Mouse (Mus musculus) limb, embryonic 14.5 days (tissue): ENCODE data around the gene Fam171a1. TPM values are rescaled to one million over a fixed set of nuclear protein-coding genes. Genes with fewer than 3 reads are reported as not detected.

ENCODE experiments used
- ATAC-seq: fragments of 200-750 bp; cut with Nextera tagmentation; 2 replicates; pipeline ENCODE4 v1.8.0; 2017; ENCODE audit warnings: low read depth, moderate number of reproducible peaks, moderate TSS enrichment; ENCODE audit not compliant: low FRiP score
- DNase-seq: peaks from one replicate; pipeline ENCODE4 v3.0.0-alpha.2; 2015; ENCODE audit warnings: low spot score
- H3K27ac ChIP-seq: fragments of 300-500 bp; sonication (generic); replicated peaks from 2 replicates; pipeline ENCODE4 v1.5.1; 2014; ENCODE audit warnings: low read depth, mild to moderate bottlenecking, low read length, moderate library complexity, mixed read lengths
- H3K27me3 ChIP-seq: fragments of 300-500 bp; sonication (generic); 2 replicates; pipeline ENCODE4 v1.6.1; 2014; ENCODE audit warnings: low read length, mixed read lengths; ENCODE audit not compliant: control insufficient read depth, insufficient read depth
- H3K36me3 ChIP-seq: fragments of 300-500 bp; sonication (generic); 2 replicates; pipeline ENCODE4 v1.6.1; 2014; ENCODE audit warnings: mild to moderate bottlenecking, low read length, moderate library complexity, mixed read lengths; ENCODE audit not compliant: control insufficient read depth, insufficient read depth
- H3K4me1 ChIP-seq: fragments of 300-500 bp; sonication (generic); 2 replicates; pipeline ENCODE4 v1.6.1; 2014; ENCODE audit warnings: antibody characterized with exemption, low read length, mixed read lengths; ENCODE audit not compliant: control insufficient read depth, insufficient read depth
- H3K4me2 ChIP-seq: fragments of 300-500 bp; sonication (generic); replicated peaks from 2 replicates; pipeline ENCODE4 v1.6.1; 2014; ENCODE audit warnings: low read depth, mild to moderate bottlenecking, low read length, moderate library complexity; ENCODE audit not compliant: severe bottlenecking
- H3K4me3 ChIP-seq: fragments of 300-500 bp; sonication (generic); replicated peaks from 2 replicates; pipeline ENCODE4 v1.5.1; 2014; ENCODE audit warnings: low read length
- H3K9ac ChIP-seq: fragments of 300-500 bp; sonication (generic); 2 replicates; pipeline ENCODE4 v1.6.1; 2014; ENCODE audit warnings: mild to moderate bottlenecking, low read depth, low read length, moderate library complexity; ENCODE audit not compliant: severe bottlenecking
- H3K9me3 ChIP-seq: fragments of 300-500 bp; sonication (generic); 2 replicates; pipeline ENCODE4 v1.6.1; 2016; ENCODE audit warnings: low read length; ENCODE audit not compliant: control insufficient read depth
- POLR2A ChIP-seq: fragments of 200-500 bp; IDR thresholded peaks from 2 replicates; pipeline ENCODE4 v1.8.0; 2012; ENCODE audit warnings: inconsistent platforms, mild to moderate bottlenecking, moderate library complexity, borderline replicate concordance; ENCODE audit not compliant: insufficient read depth, insufficient read length; ENCODE audit errors: extremely low read depth
- WGBS: fragments of 180-500 bp; shearing (Covaris S2); extraction: QIAGEN DNeasy Blood & Tissue Kit; methylation state at CpG from one replicate; pipeline ENCODE4 v1.1.7; 2014; 5-methylcytosine and 5-hydroxymethylcytosine counted together
- polyA plus RNA-seq, 2 experiments: library from polyadenylated mRNA; depleted of rRNA in 1 of 2; stranded (reverse) in 1 of 2; unstranded in 1 of 2; fragments of >200 nt; fragmentation: Nextera tagmentation in 1 of 2; extraction: Ambion mirVana in 1 of 2; gene quantifications; 2 replicates each; pipeline versions ENCODE4 v1.2.1 to v1.2.3; 2012 to 2014

Gene Fam171a1
- polyA plus RNA-seq, 2 experiments = 31.7 to 32.7 TPM

- H3K4me3 ChIP-seq = peak overlapping the region; percentile 88
- TF ChIP-seq POLR2A = no peak
- peak overlapping the region; percentile 95; the same call in 1 of the 2 replicates for H3K9ac ChIP-seq
- no peaks in the 10 kb centered on the region for H3K9me3 ChIP-seq
- no peak overlapping the region for H3K27ac ChIP-seq
- 36% methylated on average over 2 of the region's 2 CpGs for WGBS
- ATAC-seq (no peak), DNase-seq (no peak)
- H3K36me3 ChIP-seq = no peaks in the 10 kb centered on the region
- H3K4me1 ChIP-seq = peaks cover 17% of the 10 kb centered on the region
- H3K4me2 ChIP-seq = no peak overlapping the region; the same call in 1 of the 2 replicates
- H3K27me3 ChIP-seq = no peaks in the 10 kb centered on the region
These were observed 3.8 kb downstream of the Fam171a1 start for GRCm38 (mm10) chr2:3117855-3118202.

- under 1% methylated on average over 74 of the region's 93 CpGs for WGBS
- peak overlapping the region; percentile 95 for H3K9ac ChIP-seq
- peak; percentile 86 for DNase-seq
- peak overlapping the region; percentile 88 for H3K27ac ChIP-seq
- no peaks in the 10 kb centered on the region for H3K27me3 ChIP-seq
- ATAC-seq = peak; percentile 92
- H3K36me3 ChIP-seq = no peaks in the 10 kb centered on the region
- H3K4me2 ChIP-seq = peak overlapping the region; percentile 71
- TF ChIP-seq POLR2A = peak; percentile 82; the same call in 1 of the 2 replicates
- H3K9me3 ChIP-seq = no peaks in the 10 kb centered on the region
- peaks cover 17% of the 10 kb centered on the region for H3K4me1 ChIP-seq
- peak overlapping the region; percentile 88 for H3K4me3 ChIP-seq
These were observed 4.3 kb downstream of the Fam171a1 start for GRCm38 (mm10) chr2:3118203-3118941.

GRCm38 (mm10) chr2:3118969-3119368, 4.9 kb downstream of the Fam171a1 start:
- H3K27me3 ChIP-seq = no peaks in the 10 kb centered on the region
- ATAC-seq (no peak), DNase-seq (no peak)
- H3K9ac ChIP-seq = peak overlapping the region; percentile 95
- H3K36me3 ChIP-seq = no peaks in the 10 kb centered on the region
- H3K4me2 ChIP-seq = peak overlapping the region; percentile 71
- peaks cover 11% of the 10 kb centered on the region for H3K4me1 ChIP-seq
- WGBS = 3% methylated on average over 9 of the region's 16 CpGs
- peak overlapping the region; percentile 88 for H3K4me3 ChIP-seq
- no peaks in the 10 kb centered on the region for H3K9me3 ChIP-seq
- peak overlapping the region; percentile 88; the same call in 1 of the 2 replicates for H3K27ac ChIP-seq
- TF ChIP-seq POLR2A = no peak

- no peak for TF ChIP-seq POLR2A
- peaks cover 11% of the 10 kb centered on the region; the same call in 1 of the 2 replicates for H3K4me1 ChIP-seq
- 26% methylated on average over 4 of the region's 4 CpGs for WGBS
These were observed 5.4 kb downstream of the Fam171a1 start for GRCm38 (mm10) chr2:3119371-3119935.

GRCm38 (mm10) chr2:3122571-3122970, 8.5 kb downstream of the Fam171a1 start:
- Histone ChIP-seq H3K27ac (no peak overlapping the region), H3K9ac (no peak overlapping the region), H3K9me3 (no peaks in the 10 kb centered on the region), H3K4me1 (peaks cover 13% of the 10 kb centered on the region; the same call in 1 of the 2 replicates), H3K27me3 (no peaks in the 10 kb centered on the region), H3K4me2 (no peak overlapping the region), H3K4me3 (no peak overlapping the region), H3K36me3 (no peaks in the 10 kb centered on the region)
- 81% methylated on average over 4 of the region's 4 CpGs for WGBS
- no peak for DNase-seq
- no peak for TF ChIP-seq POLR2A
- no peak for ATAC-seq

More at GRCm38 (mm10) chr2:3119371-3119935, 5.4 kb downstream of the Fam171a1 start:
- peak overlapping the region; percentile 95 for H3K9ac ChIP-seq
- DNase-seq (no peak), ATAC-seq (no peak)
- H3K4me3 ChIP-seq = peak overlapping the region; percentile 88
- H3K9me3 ChIP-seq = no peaks in the 10 kb centered on the region
- no peaks in the 10 kb centered on the region for H3K36me3 ChIP-seq
- H3K27ac ChIP-seq = no peak overlapping the region
- no peaks in the 10 kb centered on the region for H3K27me3 ChIP-seq
- peak overlapping the region; percentile 71 for H3K4me2 ChIP-seq
